Mouse (Mus musculus): ENCODE data around the gene Dazap1.

Dazap1 gene

GRCm38 (mm10) chr10:80321670-80322581, 60.6 kb downstream of the Dazap1 start:
- DNase-seq (ENCODE audit: low read depth in 1 of 2, low spot score in 2 of 2), result no peak

GRCm38 (mm10) chr10:80322811-80323211, 61.5 kb downstream of the Dazap1 start:
- no peak for DNase-seq (ENCODE audit: low read depth in 1 of 2, low spot score in 2 of 2)

GRCm38 (mm10) chr10:80323261-80324119, 62.2 kb downstream of the Dazap1 start:
- peak in 1 of 2 experiments; percentile 49 for DNase-seq (ENCODE audit: low read depth in 1 of 2, low spot score in 2 of 2)

- DNase-seq (ENCODE audit: low read depth in 1 of 2, low spot score in 2 of 2), result no peak
These were observed 63.1 kb downstream of the Dazap1 start for GRCm38 (mm10) chr10:80324120-80325037.

- DNase-seq (ENCODE audit: low read depth in 1 of 2, low spot score in 2 of 2), result no peak
These were observed 63.8 kb downstream of the Dazap1 start for GRCm38 (mm10) chr10:80325045-80325444.

GRCm38 (mm10) chr10:80329273-80330081, 68.2 kb downstream of the Dazap1 start, which contains the start of the genes Pcsk4 and Reep6:
Pcsk4 (minus strand) TSS chr10:80329498.
Reep6 (plus strand) TSS chr10:80329953.
- DNase-seq (ENCODE audit: low read depth in 1 of 2, low spot score in 2 of 2), result peak; percentile 89 to 91

GRCm38 (mm10) chr10:80330084-80330483, 68.8 kb downstream of the Dazap1 start:
- no peak for DNase-seq (ENCODE audit: low read depth in 1 of 2, low spot score in 2 of 2)

GRCm38 (mm10) chr10:80330888-80331287, 69.6 kb downstream of the Dazap1 start:
- no peak for DNase-seq (ENCODE audit: low read depth in 1 of 2, low spot score in 2 of 2)

- no peak for DNase-seq (ENCODE audit: low read depth in 1 of 2, low spot score in 2 of 2)
These were observed 70.6 kb downstream of the Dazap1 start for GRCm38 (mm10) chr10:80331636-80332524.

- no peak for DNase-seq (ENCODE audit: low read depth in 1 of 2, low spot score in 2 of 2)
These were observed 71.3 kb downstream of the Dazap1 start for GRCm38 (mm10) chr10:80332525-80332989.

GRCm38 (mm10) chr10:80336263-80336662, 75.0 kb downstream of the Dazap1 start:
- DNase-seq (ENCODE audit: low read depth in 1 of 2, low spot score in 2 of 2), result no peak
